Mouse (Mus musculus): ENCODE data around the gene Zkscan8.
"Not testable (repeated sequence)": the region's sequence is repeated elsewhere in the genome, so short reads cannot be mapped to it uniquely, and the experiment has no call there.

The Zkscan8 gene

GRCm38 (mm10) chr13:21530781-21531201 lies at the start of gene Zkscan8:
TSS of gene Zkscan8 (minus strand) at chr13:21531120.
- DNase-seq = peak; percentile 88 to 92

DNA sequence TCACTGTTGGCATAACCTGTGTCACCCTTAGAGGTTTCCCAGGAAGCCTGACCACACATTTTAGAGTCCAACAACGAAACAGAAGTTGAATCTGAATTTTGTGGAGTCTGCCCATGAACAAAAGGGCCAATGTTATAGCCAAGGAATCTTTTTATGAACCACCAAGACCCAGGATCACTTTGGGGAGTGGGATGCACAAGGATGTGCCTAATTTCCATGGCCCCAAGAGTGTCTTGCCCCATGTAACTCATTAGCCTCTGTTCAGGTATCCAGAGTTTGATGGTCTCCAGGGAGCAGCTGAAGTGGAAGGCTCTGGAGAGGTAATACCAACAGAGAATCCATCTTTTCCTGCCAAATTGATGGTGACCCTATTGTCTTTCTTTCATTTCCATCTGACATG lies 28.9 kb upstream of the Zkscan8 start, which contains the start of gene Olfr1535:
Gene Olfr1535 (minus strand): TSS at position 101 of the 400 bp plus-strand sequence.
- no peak for DNase-seq

GRCm38 (mm10) chr13:21550416-21551110 lies 19.6 kb upstream of the Zkscan8 start:
- DNase-seq = no peak

- DNase-seq = no peak
Observed at GRCm38 (mm10) chr13:21549487-21549886, 18.6 kb upstream of the Zkscan8 start.

GRCm38 (mm10) chr13:21542708-21543107 lies 11.8 kb upstream of the Zkscan8 start, which contains the start of gene Olfr1366:
TSS of gene Olfr1366 (minus strand) at chr13:21542808.
- no peak for DNase-seq

- DNase-seq = no peak
Observed at GRCm38 (mm10) chr13:21530136-21530535, 784 bp downstream of the Zkscan8 start.

GRCm38 (mm10) chr13:21506221-21506649 lies 24.7 kb downstream of the Zkscan8 start:
- peak; percentile 79 to 83 for DNase-seq

GRCm38 (mm10) chr13:21502296-21502695 lies 28.6 kb downstream of the Zkscan8 start:
- no peak for DNase-seq

GRCm38 (mm10) chr13:21501182-21501581 lies 29.7 kb downstream of the Zkscan8 start, which contains the start of gene Gm11273:
TSS of gene Gm11273 (minus strand) at chr13:21501418.
- DNase-seq = not testable (repeated sequence)

DNA sequence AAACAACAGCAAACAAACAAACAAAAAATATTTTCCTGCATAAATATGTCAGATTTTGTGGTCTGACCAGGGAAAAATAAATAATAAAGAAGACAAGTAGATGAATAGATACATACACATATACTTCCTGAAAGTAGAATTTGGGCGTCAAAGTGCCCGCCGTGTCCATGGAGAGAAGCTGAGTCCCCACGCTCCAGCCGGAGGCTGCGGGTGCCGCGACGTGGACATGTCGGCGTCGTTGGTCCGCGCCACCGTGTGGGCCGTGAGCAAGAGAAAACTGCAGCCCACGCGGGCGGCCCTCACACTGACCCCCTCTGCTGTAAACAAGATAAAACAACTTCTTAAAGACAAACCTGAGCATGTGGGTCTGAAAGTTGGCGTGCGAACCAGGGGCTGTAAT lies 35.8 kb downstream of the Zkscan8 start, which contains the start of gene AK157302:
Gene AK157302 (plus strand): TSS at position 144 of the 400 bp plus-strand sequence.
- peak in 1 of 2 experiments; percentile 12 for DNase-seq

GRCm38 (mm10) chr13:21492847-21493246 lies 38.1 kb downstream of the Zkscan8 start:
- DNase-seq = no peak

DNA sequence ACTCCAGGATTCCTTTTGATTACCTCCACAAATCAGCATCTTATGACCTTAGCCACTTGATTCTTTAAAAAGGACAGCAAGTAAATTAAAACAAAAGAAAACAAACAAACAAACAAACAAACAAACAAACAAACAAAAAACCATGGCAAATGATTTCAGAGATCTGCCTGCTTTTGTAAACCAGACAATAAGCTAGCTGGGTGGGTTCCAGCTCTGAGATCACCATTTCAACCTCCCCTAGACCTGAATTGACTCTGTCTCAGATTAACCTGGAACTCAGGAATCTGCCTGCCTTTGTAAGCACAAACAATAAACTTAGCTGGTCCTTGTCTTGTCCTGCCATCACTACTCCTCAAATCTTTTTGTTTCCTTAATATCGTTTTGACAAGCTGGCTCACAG lies 44.0 kb downstream of the Zkscan8 start:
- no peak for DNase-seq

DNA sequence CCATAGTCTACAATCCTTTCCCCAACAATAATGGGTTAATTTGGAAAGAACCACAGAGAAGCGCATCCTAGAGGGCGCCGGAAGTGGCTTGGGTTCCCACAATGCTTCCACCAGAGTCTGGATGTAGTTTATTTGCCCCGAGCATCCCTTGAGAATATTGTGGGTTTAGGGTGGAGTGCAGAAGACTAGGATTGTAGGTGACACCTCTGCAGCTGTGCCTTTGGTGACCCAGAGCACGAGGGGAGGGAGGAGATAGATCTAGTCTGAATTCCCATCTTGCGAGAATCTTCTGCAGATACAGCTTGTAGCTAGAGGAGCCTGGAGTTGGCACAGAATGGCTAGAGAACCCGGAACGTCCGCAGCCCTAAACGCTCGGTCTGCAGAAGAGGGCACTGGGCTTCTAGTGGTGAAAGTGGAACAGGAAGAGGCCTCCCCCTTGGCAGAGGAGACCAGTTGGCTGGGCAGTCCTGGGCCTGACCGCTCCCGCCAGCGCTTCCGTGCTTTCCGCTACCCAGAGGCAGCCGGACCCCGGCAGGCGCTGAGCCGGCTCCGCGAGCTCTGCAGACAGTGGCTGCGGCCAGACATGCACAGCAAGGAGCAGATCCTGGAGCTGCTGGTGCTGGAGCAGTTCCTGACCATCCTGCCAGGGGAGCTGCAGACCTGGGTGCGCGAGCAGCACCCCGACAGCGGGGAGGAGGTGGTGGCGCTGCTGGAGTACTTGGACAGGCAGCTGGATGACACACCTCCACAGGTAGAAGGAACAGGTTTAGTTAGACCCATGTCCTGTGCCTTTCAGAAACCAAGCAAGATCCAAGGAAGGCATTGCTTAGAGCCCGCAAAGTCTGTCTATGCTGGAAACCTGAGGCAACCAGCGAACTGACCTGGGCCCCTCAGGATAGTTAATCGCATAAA lies 51.9 kb downstream of the Zkscan8 start, which contains the start of the genes Zkscan4 and Gm10065:
Gene Zkscan4 (plus strand): TSS at position 149 of the 912 bp plus-strand sequence.
Gene Gm10065 (minus strand): TSS at position 683 of the 912 bp plus-strand sequence.
- DNase-seq = peak; percentile 54 to 55

GRCm38 (mm10) chr13:21472427-21472826 lies 58.5 kb downstream of the Zkscan8 start:
- no peak for DNase-seq

DNA sequence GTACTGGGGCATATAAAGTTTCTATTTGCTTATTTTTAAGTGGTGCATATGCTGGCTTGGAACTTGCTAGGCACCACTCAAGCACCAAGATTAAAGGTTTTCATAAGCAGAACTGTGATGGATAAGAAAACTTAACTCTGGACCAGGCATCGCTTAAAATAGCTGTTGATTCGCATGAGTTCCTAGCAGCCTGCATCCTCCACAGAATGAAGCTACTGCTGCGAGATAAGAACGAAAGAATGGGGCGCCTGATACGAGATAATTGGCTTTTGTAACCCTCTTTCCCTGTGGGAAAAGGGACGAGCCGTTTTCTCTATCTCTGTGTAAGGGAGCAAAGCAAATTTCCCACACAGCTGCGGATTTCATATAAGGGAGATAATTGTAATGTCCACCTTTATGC lies 61.8 kb downstream of the Zkscan8 start:
- DNase-seq = no peak

- DNase-seq = peak; percentile 87 to 90
Observed at GRCm38 (mm10) chr13:21468061-21469019, 62.6 kb downstream of the Zkscan8 start, which contains the start of gene Nkapl. TSS of gene Nkapl (minus strand) at chr13:21468509.

DNA sequence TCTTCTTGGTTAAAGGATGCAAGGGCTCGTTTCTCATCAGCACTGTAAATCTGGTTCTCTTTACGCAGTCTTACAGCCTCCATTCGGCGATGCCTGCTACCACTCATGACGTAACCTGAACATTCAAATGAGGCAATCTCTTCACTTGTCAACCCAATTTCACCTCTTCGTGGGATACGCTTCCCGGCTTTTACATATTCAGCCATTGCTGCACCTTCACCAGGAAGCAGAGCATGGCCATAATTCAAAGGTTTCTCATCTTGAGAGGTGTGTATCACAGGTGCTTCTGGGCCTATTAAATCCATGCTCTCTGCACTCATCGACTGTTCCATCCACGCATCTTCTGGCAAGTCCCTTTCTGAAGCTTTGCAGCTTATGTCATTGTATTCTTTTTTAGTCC lies 63.6 kb downstream of the Zkscan8 start:
- no peak for DNase-seq
